Mouse (Mus musculus): ENCODE results near the gene Rbm34. TPM values are rescaled to one million over a fixed set of nuclear protein-coding genes. Genes with fewer than 3 reads are reported as not detected.

The Rbm34 gene
- polyA plus RNA-seq, 1 experiment from 2014 or later = 31.7 TPM

DNA sequence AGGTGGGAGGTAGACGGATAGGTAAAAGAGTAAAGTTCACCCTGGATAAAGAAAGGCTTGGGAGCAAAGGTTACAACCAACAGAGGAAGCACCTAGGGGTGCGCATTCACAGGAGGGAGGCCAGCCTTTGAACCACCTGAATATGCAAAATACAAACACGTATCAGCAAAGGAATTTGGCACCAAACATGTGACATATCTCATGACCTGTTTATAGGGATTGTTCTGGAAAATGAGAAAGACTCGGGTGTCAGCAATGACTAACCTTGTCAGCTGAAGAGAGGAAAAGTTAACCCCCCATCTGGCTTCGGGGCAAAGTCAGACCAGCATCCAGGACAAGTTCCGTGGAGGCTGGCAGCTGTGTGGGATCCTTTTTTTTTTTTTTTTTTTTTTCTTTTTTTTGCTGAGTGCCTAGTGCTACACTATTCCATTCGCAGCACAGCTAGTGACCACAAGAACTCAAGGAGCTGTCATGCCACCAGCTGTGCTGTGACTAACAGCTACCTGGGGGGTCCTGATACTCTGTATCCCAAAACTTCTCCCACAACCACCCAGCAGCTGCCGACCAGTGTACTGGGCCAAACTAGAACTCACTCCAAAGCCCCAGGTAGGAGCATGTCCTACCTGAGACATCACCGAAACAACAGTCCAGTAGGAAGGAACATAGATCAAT, 67.5 kb downstream of the Rbm34 start:
- no peaks in the 10 kb centered on the region for H3K9me3 ChIP-seq
- no peaks in the 10 kb centered on the region for H3K4me1 ChIP-seq
- ATAC-seq (ENCODE audit: insufficient number of reproducible peaks, insufficient read depth, low FRiP score, low TSS enrichment, low read depth) = no peak
- no peak overlapping the region for H3K4me3 ChIP-seq
- H3K9ac ChIP-seq = no peak overlapping the region
- no peaks in the 10 kb centered on the region for H3K36me3 ChIP-seq
- WGBS = 62% methylated on average over 9 of the region's 9 CpGs
- H3K27ac ChIP-seq = no peak overlapping the region
- H3K27me3 ChIP-seq = no peaks in the 10 kb centered on the region
- H3K4me2 ChIP-seq = no peak overlapping the region

DNA sequence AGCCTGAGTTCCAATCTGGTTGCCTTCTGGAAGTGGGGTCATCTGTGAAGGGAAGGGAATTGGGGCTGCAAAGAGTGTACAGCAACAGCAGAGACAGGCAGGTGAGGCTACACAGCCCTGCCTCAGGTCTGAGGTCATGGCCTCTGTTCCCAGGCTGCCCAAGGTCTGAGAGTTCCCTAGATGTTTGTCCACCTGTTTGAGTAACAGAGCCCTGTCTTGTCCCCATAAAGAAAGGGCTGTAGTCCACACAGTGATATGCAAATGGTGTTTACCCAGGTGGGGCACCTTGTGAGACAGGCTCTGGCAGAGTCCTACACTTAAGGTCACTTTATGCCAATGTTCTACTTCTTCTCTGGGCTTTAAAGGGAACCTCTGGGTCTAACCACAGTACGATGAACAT, 69.3 kb downstream of the Rbm34 start:
- H3K27me3 ChIP-seq = no peaks in the 10 kb centered on the region
- 93% methylated on average over 1 of the region's 1 CpGs for WGBS
- H3K4me2 ChIP-seq = no peak overlapping the region
- ATAC-seq (ENCODE audit: insufficient number of reproducible peaks, insufficient read depth, low FRiP score, low TSS enrichment, low read depth) = no peak
- no peak overlapping the region for H3K4me3 ChIP-seq
- H3K27ac ChIP-seq = no peak overlapping the region
- no peaks in the 10 kb centered on the region for H3K36me3 ChIP-seq
- no peaks in the 10 kb centered on the region for H3K4me1 ChIP-seq
- no peaks in the 10 kb centered on the region for H3K9me3 ChIP-seq
- H3K9ac ChIP-seq = no peak overlapping the region

DNA sequence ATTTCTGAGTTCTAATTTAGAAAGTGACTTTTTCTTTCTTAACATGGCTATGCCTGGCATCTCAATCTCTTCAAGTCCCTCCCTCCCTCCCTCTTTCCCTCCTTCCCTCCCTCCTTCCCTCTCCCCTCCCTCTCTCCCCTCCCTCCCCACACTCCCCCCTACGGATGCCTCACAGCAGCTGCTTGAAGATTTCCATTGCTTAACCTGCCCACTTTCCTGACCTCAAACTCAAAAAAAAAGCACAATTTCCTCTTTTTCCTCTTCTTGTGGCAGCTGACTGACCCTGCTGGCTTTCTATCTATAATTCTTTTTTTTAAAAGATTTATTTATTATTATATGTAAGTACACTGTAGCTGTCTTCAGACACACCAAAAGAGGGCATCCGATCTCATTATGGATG, 69.8 kb downstream of the Rbm34 start:
- H3K9me3 ChIP-seq = no peaks in the 10 kb centered on the region
- no peaks in the 10 kb centered on the region for H3K27me3 ChIP-seq
- no peak overlapping the region for H3K27ac ChIP-seq
- H3K4me3 ChIP-seq = no peak overlapping the region
- no peaks in the 10 kb centered on the region for H3K36me3 ChIP-seq
- no peaks in the 10 kb centered on the region for H3K4me1 ChIP-seq
- WGBS = 53% methylated on average over 2 of the region's 2 CpGs
- no peak overlapping the region for H3K9ac ChIP-seq
- H3K4me2 ChIP-seq = no peak overlapping the region
- ATAC-seq (ENCODE audit: insufficient number of reproducible peaks, insufficient read depth, low FRiP score, low TSS enrichment, low read depth) = no peak

Other genes starting within 250 kb of the Rbm34 start
- gene Tomm20, start 25.2 kb downstream of the Rbm34 start, polyA plus RNA-seq (2015; fragmentation: Nextera tagmentation; extraction: Ambion mirVana) = 180 and 207 TPM in 2 replicates
- 35.6 and 36.4 TPM in 2 replicates for gene Pard3, start 92.8 kb upstream of the Rbm34 start, polyA plus RNA-seq (2015; fragmentation: Nextera tagmentation; extraction: Ambion mirVana)